ENCODE assay signal across 26 mouse cellular contexts in the genomic region with DNA sequence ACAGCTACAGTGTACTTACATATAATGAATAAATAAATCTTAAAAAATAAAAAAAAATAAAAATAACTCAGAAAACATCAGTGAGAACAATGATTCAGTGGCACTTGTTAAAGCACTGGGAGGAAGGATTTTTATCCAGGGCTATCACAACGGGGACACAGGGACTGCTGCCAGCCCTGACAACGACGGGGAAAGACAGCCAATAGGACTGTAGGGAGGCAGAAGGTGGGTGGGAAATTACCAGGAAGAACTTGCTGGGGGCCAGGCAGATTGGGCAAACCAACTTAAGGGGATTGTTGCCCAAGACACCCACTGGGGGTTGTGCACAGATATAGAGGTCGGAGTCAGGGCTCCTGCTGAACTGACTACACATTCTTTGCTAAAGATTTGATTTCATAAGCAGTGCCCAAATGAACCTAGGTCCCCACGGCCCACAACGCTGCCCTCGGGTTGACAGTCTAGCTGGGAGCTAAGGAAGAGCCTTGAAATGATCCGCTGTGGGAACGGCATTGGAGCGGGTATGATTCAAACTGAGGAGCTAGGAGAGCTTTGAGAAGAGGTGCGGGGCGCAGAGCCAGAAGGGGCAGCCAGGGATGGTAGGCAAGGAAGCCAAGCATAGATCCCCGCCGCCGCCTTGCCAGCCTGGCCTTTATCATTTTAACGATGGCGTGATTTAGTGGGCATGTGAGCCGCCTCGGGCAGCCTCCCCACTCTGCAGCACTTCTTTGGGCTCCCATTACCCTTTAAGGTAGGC. TPM values are rescaled to one million over a fixed set of nuclear protein-coding genes. Genes with fewer than 3 reads are reported as not detected.
A peak's percentile ranks its signal among the peaks of the same experiment; 100 is the strongest.
DNase-seq lines count a peak whose midpoint lies in the region; ATAC-seq and TF ChIP-seq lines count a peak whose summit lies in the region.
"Had no signal": no experiment of that assay in that cellular context is flagged by ENCODE, and none has a peak within 500 bp of the region (broad histone marks: within the 10 kb centered on the region; RNA-seq: fewer than 3 reads in every experiment).

No protein-coding gene starts in this region.

- no peak overlapping the region for H3K4me3 ChIP-seq in kidney, postnatal 0 days (replicated peaks; ENCODE audit: low read depth, low read length)
- H3K4me3 ChIP-seq in ES-Bruce4 (ENCODE audit: low read depth, low read length), result peak overlapping the region; percentile 49
- H3K4me3 ChIP-seq: erythroblast, embryonic 14.5 days; forebrain, embryonic 13.5 days; heart, embryonic 15.5 days; hindbrain, embryonic 12.5 days; limb, embryonic 10.5 days; limb, embryonic 15.5 days; liver, embryonic 13.5 days; megakaryocyte, embryonic 14.5 days; midbrain, embryonic 13.5 days; stomach, embryonic 15.5 days had no signal

- 58% methylated on average over 19 of the region's 19 CpGs for whole genome bisulfite sequencing in kidney, postnatal 0 days

- no peak overlapping the region for H3K4me2 ChIP-seq in kidney, postnatal 0 days (ENCODE audit: low read length)
- H3K4me2 ChIP-seq: forebrain, embryonic 13.5 days; heart, embryonic 15.5 days; hindbrain, embryonic 12.5 days; limb, embryonic 15.5 days; liver, embryonic 13.5 days; midbrain, embryonic 13.5 days; stomach, embryonic 15.5 days had no signal

- TF ChIP-seq POLR2A in ES-Bruce4 (IDR thresholded peaks at IDR 0.05; ENCODE audit: insufficient read depth, low read length), result no peak
- TF ChIP-seq POLR2A in brain, embryonic 14.5 days (IDR thresholded peaks at IDR 0.05; ENCODE audit: borderline replicate concordance, extremely low read depth, insufficient read depth, insufficient read length, poor library complexity, severe bottlenecking), result no peak

- no peaks in the 10 kb centered on the region for H3K27me3 ChIP-seq in kidney, postnatal 0 days (ENCODE audit: insufficient read depth, low read length)
- H3K27me3 ChIP-seq in ES-Bruce4 (ENCODE audit: control insufficient read depth, insufficient read depth, low read length, poor library complexity, severe bottlenecking), result no peaks in the 10 kb centered on the region
- H3K27me3 ChIP-seq: forebrain, embryonic 13.5 days; hindbrain, embryonic 12.5 days; midbrain, embryonic 13.5 days; stomach, embryonic 15.5 days had no signal

- DNase-seq in cerebellum, postnatal 10 days, result peak; percentile 68 to 77
- DNase-seq in cerebellum, postnatal 4 days (ENCODE audit: low spot score in 2 of 2), result no peak
- DNase-seq in kidney, postnatal 0 days (ENCODE audit: low spot score), result peak; percentile 49
- no peak for DNase-seq in kidney, adult 8-10 months
- peak; percentile 61 for DNase-seq in brain, embryonic 14.5 days (ENCODE audit: low read depth)
- DNase-seq in B cell, adult 2 months, result no peak
- DNase-seq: gastrocnemius, postnatal 14 days; kidney, adult 9 months; kidney, postnatal 14 days; layer of hippocampus, adult 9-11 months; liver, embryonic 13.5 days; lung, adult 18-20 months; lung, postnatal 4 days; thymus, postnatal 14 days had no signal

- no peaks in the 10 kb centered on the region for H3K36me3 ChIP-seq in kidney, postnatal 0 days (ENCODE audit: insufficient read depth, low read length)
- no peaks in the 10 kb centered on the region for H3K36me3 ChIP-seq in ES-Bruce4 (ENCODE audit: control insufficient read depth, insufficient read depth, low read length, poor library complexity, severe bottlenecking)
- H3K36me3 ChIP-seq: heart, embryonic 15.5 days; hindbrain, embryonic 12.5 days; limb, embryonic 10.5 days; limb, embryonic 15.5 days; liver, embryonic 13.5 days; midbrain, embryonic 13.5 days; stomach, embryonic 15.5 days had no signal

- H3K27ac ChIP-seq in kidney, postnatal 0 days, result no peak overlapping the region
- H3K27ac ChIP-seq in ES-Bruce4 (ENCODE audit: insufficient read depth, low read length), result no peak overlapping the region
- H3K27ac ChIP-seq: forebrain, embryonic 13.5 days; heart, embryonic 15.5 days; hindbrain, embryonic 12.5 days; limb, embryonic 10.5 days; limb, embryonic 15.5 days; liver, embryonic 13.5 days; midbrain, embryonic 13.5 days; stomach, embryonic 15.5 days had no signal

- TF ChIP-seq EP300 in ES-Bruce4 (IDR thresholded peaks at IDR 0.05; ENCODE audit: insufficient read depth, low read depth, low read length), result no peak

- H3K9ac ChIP-seq in kidney, postnatal 0 days (ENCODE audit: low read depth, low read length), result no peak overlapping the region
- peak overlapping the region; percentile 59 for H3K9ac ChIP-seq in ES-Bruce4 (ENCODE audit: low read depth, poor library complexity, severe bottlenecking)
- H3K9ac ChIP-seq: forebrain, embryonic 13.5 days; heart, embryonic 15.5 days; hindbrain, embryonic 12.5 days; limb, embryonic 15.5 days; liver, embryonic 13.5 days; midbrain, embryonic 13.5 days; stomach, embryonic 15.5 days had no signal

- no peak for TF ChIP-seq CTCF in kidney, postnatal 0 days (IDR thresholded peaks at IDR 0.05; ENCODE audit: low read depth)
- no peak for TF ChIP-seq CTCF in ES-Bruce4 (IDR thresholded peaks at IDR 0.05; ENCODE audit: low read depth, low read length)
- TF ChIP-seq CTCF in brain, embryonic 14.5 days (IDR thresholded peaks at IDR 0.05; ENCODE audit: borderline replicate concordance, extremely low read depth, insufficient read depth, insufficient read length), result no peak

- H3K9me3 ChIP-seq in kidney, postnatal 0 days (replicated peaks; ENCODE audit: low read length), result no peaks in the 10 kb centered on the region
- H3K9me3 ChIP-seq in ES-Bruce4 (replicated peaks; ENCODE audit: control insufficient read depth, insufficient read depth, low read length, poor library complexity, severe bottlenecking), result no peaks in the 10 kb centered on the region
- H3K9me3 ChIP-seq: forebrain, embryonic 13.5 days; heart, embryonic 15.5 days; hindbrain, embryonic 12.5 days; limb, embryonic 10.5 days; limb, embryonic 15.5 days; liver, embryonic 13.5 days; megakaryocyte, embryonic 14.5 days; midbrain, embryonic 13.5 days; stomach, embryonic 15.5 days had no signal

- H3K4me1 ChIP-seq in kidney, postnatal 0 days (replicated peaks; ENCODE audit: insufficient read depth, low read length), result 0 out of 2 replicates have a peak, but pooled peaks cover 8% of the 10 kb centered on the region
- peaks cover 2% of the 10 kb centered on the region for H3K4me1 ChIP-seq in ES-Bruce4 (ENCODE audit: control insufficient read depth, insufficient read depth, low read length)

- no peak for ATAC-seq in kidney, postnatal 0 days (replicated peaks; ENCODE audit: low FRiP score, low read depth)
- ATAC-seq: forebrain, embryonic 13.5 days; intestine, embryonic 16.5 days; lung, postnatal 0 days; midbrain, embryonic 13.5 days had no signal

RNA-seq across cellular contexts. Expression of a gene that starts 13.1 kb away (rescaled TPM):
- 7.2 and 7.7 TPM in 2 replicates for polyA plus RNA-seq in kidney, postnatal 0 days (2015; fragmentation: Nextera tagmentation; extraction: Ambion mirVana)
- 21.0 and 22.0 TPM in 2 replicates for polyA plus RNA-seq in ES-Bruce4 (2011; ENCODE audit: insufficient read depth, insufficient read length, low read depth, missing spikeins)
- 34.0 and 48.9 TPM in 2 replicates for polyA plus RNA-seq in brain, embryonic 14.5 days (2012; rRNA removed)

RNA-seq across cellular contexts. Expression of a gene that starts 17.8 kb away (rescaled TPM):
- 0.37 and 0.43 TPM in 2 replicates for polyA plus RNA-seq in kidney, postnatal 0 days (2015; fragmentation: Nextera tagmentation; extraction: Ambion mirVana)
- polyA plus RNA-seq in ES-Bruce4 (2011; ENCODE audit: insufficient read depth, insufficient read length, low read depth, missing spikeins), result 0.82 and 1.1 TPM in 2 replicates
- 3.9 and 4.3 TPM in 2 replicates for polyA plus RNA-seq in brain, embryonic 14.5 days (2012; rRNA removed)
- polyA plus RNA-seq: erythroblast, embryonic 14.5 days; liver, embryonic 13.5 days had no signal

RNA-seq across cellular contexts. Expression of a gene that starts 45.9 kb away (rescaled TPM):
- polyA plus RNA-seq in kidney, postnatal 0 days (2015; fragmentation: Nextera tagmentation; extraction: Ambion mirVana), result 5.2 and 5.9 TPM in 2 replicates
- polyA plus RNA-seq in ES-Bruce4 (2011; ENCODE audit: insufficient read depth, insufficient read length, low read depth, missing spikeins), result 1.0 and 1.6 TPM in 2 replicates
- polyA plus RNA-seq in brain, embryonic 14.5 days (2012; rRNA removed), result 31.0 and 52.6 TPM in 2 replicates
- polyA plus RNA-seq: erythroblast, embryonic 14.5 days had no signal

Comparison
In these comparisons a context has a peak if more than half of its experiments do, and no peak if none do; other contexts are left out.
1. DNase-seq: peak in cerebellum, postnatal 10 days (2 of 2), kidney, postnatal 0 days (single experiment) and brain, embryonic 14.5 days (single experiment); none in cerebellum, postnatal 4 days (0 of 2), kidney, adult 8-10 months (0 of 2) and B cell, adult 2 months (0 of 2).